Mouse (Mus musculus) monocyte, adult 59 days (primary cell): ENCODE data around the gene Tubgcp3. TPM values are rescaled to one million over a fixed set of nuclear protein-coding genes. Genes with fewer than 3 reads are reported as not detected.

Experiments
- total RNA-seq, 2 experiments: library from RNA; stranded (reverse); gene quantifications; one replicate each; pipeline ENCODE4 v1.2.4; 2023

Tubgcp3 gene
- 10 to 100 TPM; 33.3 to 40.7 TPM for total RNA-seq

DNA sequence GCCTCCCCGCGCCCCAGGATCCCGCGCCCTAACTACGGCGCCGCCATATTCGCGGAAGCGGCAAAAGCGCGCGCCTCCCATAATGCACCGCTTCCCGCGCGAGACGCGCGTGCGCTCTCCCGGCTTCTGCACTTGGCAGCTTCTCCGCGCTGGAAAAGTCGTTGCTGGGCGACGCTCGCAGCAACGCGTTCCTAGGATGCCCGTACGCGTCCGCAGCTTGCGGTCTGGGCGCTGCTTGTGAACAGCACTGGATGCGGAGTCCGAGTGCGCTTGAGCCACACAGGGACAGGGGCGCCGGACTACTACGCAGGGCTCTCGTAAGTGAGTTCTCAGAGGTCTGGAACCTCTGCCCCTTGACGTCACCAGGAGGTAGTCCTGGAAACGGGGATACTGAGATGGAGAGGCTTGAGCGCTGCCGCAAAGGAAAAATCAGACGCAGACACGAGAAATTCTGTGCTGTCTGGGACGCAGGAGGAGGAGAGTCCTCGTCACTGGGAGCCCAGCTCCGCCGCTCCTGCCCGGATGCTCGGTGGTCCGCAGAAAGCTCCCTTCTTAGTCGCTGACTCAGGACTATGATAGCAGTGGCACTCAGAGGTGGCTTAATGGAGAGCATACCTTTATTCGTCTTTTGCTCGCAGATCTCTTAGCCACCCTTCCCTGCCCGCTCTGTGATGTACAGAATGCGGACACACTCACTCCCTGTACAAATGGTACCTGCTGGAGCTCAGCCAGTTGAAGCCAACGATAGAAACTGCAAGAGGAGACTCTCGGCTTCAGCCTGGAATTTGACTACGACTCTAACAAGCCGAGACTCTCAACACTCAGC lies at the start of gene Tubgcp3:
TSS of gene Tubgcp3 (minus strand) at position 193 of the 826 bp plus-strand sequence.

DNA sequence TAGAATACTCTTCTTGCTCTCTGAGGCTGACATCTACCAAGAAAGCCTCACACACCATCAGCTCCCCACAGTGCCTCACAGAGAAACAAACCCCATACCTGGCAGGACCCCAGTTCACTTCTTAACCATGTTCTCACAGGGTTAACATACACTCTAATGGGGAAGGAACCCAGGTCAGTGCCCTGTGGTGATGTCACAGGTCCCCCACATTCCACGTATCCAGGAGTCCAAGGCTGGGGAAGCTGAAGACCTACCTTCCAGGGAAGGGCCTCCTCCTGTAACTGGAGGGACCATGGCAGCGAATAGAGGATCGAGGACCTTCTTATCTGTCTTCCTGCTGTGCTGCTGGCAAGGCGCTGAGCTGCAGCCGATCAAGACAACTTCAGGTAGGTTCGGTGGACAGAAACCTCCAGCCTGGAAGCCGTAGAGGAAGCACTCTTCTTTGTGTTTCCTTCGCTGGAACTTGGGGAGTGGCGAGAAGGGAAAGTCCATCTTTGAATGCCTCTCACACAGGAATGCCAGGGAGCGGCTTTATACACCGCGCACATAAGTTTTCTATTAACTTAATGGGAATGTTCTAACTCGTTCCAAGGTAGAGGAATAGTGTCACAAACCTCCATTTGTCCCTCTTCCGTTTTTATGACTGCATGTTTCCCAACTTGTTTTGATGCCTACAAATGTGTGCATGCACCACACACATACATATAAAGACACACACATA lies 99.1 kb downstream of the Tubgcp3 start, which contains the start of gene Spaca7:
TSS of gene Spaca7 (plus strand) at position 216 of the 721 bp plus-strand sequence.

Other genes with a start within 250 kb of the Tubgcp3 start
- not detected for gene Spaca7, start 99.2 kb downstream of the Tubgcp3 start, total RNA-seq
- 10 to 100 TPM; 30.2 to 35.9 TPM for gene Atp11a, start 84.8 kb upstream of the Tubgcp3 start, total RNA-seq
- gene Mcf2l, start 201.6 kb upstream of the Tubgcp3 start, total RNA-seq, result 10 to 100 TPM; 10.6 to 11.8 TPM